Mouse (Mus musculus) neural tube, embryonic 14.5 days (tissue): ENCODE measurements around the gene Otub1. TPM values are rescaled to one million over a fixed set of nuclear protein-coding genes. Genes with fewer than 3 reads are reported as not detected.

Source experiments
- ATAC-seq: fragments of 200-750 bp; cut with Nextera tagmentation; 2 replicates; pipeline ENCODE4 v1.8.0; 2017; ENCODE audit warnings: low read depth, mild to moderate bottlenecking, moderate TSS enrichment, moderate library complexity
- H3K27ac ChIP-seq: fragments of 300-500 bp; sonication (generic); 2 replicates; pipeline ENCODE4 v1.5.1; 2014; ENCODE audit warnings: low read depth, mild to moderate bottlenecking, control low read depth, low read length, moderate library complexity, mixed read lengths
- H3K27me3 ChIP-seq: fragments of 300-500 bp; sonication (generic); 2 replicates; pipeline ENCODE4 v1.6.1; 2014; ENCODE audit warnings: low read length; ENCODE audit not compliant: control insufficient read depth, insufficient read depth
- H3K36me3 ChIP-seq: fragments of 300-500 bp; sonication (generic); 2 replicates; pipeline ENCODE4 v1.6.1; 2014; ENCODE audit warnings: low read length, mixed read lengths; ENCODE audit not compliant: control insufficient read depth, insufficient read depth
- H3K4me1 ChIP-seq: fragments of 300-500 bp; sonication (generic); 2 replicates; pipeline ENCODE4 v1.6.1; 2014; ENCODE audit warnings: low read length; ENCODE audit not compliant: control insufficient read depth, insufficient read depth
- H3K4me2 ChIP-seq: fragments of 300-500 bp; sonication (generic); 2 replicates; pipeline ENCODE4 v1.6.1; 2014; ENCODE audit warnings: mild to moderate bottlenecking, low read depth, low read length, control low read depth
- H3K4me3 ChIP-seq: fragments of 300-500 bp; sonication (generic); 2 replicates; pipeline ENCODE4 v1.5.1; 2014; ENCODE audit warnings: low read depth, low read length, control low read depth, mixed read lengths
- H3K9ac ChIP-seq: fragments of 300-500 bp; sonication (generic); replicated peaks from 2 replicates; pipeline ENCODE4 v1.6.1; 2014; ENCODE audit warnings: low read depth, mild to moderate bottlenecking, control low read depth, low read length, mixed read lengths
- H3K9me3 ChIP-seq: fragments of 300-500 bp; sonication (generic); 2 replicates; pipeline ENCODE4 v1.6.1; 2016; ENCODE audit warnings: low read length; ENCODE audit not compliant: control insufficient read depth
- WGBS: fragments of 180-500 bp; shearing (Covaris S2); extraction: QIAGEN DNeasy Blood & Tissue Kit; methylation state at CpG from one replicate; pipeline ENCODE4 v1.1.7; 2014; 5-methylcytosine and 5-hydroxymethylcytosine counted together
- polyA plus RNA-seq: library from polyadenylated mRNA; unstranded; fragments of >200 nt; fragmentation: Nextera tagmentation; extraction: Ambion mirVana; gene quantifications from 2 replicates; pipeline ENCODE4 v1.2.1, GENCODE M21; 2014

The Otub1 gene
- 240 and 255 TPM in 2 replicates for polyA plus RNA-seq

DNA sequence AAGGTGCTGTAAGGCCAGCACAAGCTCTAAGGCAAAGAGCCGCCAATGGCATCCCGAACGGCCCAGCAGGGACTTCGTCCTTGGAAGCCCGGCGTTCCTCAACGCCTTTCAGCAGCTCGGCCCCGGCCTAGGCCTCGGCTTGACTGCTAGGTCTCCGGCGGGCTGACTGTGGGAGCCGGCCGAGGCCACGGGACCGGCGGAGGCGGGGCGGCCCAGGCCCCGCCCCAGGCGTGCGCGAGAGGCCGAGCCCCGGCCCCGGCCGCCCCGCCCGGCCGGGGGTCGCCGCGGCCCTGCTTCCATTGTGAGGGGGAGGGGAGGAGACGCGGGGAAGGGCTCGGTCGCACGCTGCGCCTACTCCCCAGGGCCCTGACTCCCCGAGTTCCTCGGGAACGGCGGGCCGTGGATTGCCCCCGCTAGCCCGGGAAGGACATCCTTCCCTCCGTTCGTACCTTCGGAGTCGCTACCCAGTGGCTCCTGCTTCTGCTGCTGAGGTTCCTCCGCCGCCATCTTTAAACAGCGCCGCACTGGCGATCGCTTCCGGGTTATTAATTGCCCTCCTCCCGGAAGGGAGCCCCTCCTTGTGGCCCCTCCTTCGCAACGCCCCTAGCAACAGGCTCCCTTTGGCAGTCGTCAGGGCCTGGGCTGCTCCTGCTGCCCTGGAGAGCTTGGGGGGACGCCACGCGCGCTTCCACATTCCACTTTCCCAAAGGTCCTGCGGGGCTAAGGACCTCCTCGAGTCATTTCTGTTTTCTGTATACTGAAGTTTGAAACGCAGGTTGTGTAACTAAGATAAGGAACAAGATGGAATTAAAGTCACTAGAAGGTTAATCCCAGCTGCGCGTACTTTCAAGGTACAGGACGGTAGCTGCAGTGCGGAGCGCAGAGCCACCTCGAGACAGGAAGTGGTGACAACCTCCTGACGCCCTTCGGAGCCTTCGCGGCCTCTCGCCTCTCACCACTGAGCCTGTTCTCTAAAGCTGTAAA is at the start of gene Otub1:
Gene Otub1 (minus strand): TSS at position 564 of the 984 bp plus-strand sequence.
- peaks cover 20% of the 10 kb centered on the region for H3K36me3 ChIP-seq
- H3K27ac ChIP-seq, result peak within 1 kb of the TSS; percentile 92
- H3K27me3 ChIP-seq, result no peaks in the 10 kb centered on the region
- peak within 1 kb of the TSS; percentile 85 for H3K4me3 ChIP-seq
- peaks cover 17% of the 10 kb centered on the region; the same call in 1 of the 2 replicates for H3K4me1 ChIP-seq
- peak within 1 kb of the TSS; percentile 69 for H3K4me2 ChIP-seq
- ATAC-seq, result peak; percentile 96
- H3K9me3 ChIP-seq, result no peaks in the 10 kb centered on the region
- H3K9ac ChIP-seq, result peak within 1 kb of the TSS; percentile 83
- under 1% methylated on average over 67 of the region's 79 CpGs for WGBS

DNA sequence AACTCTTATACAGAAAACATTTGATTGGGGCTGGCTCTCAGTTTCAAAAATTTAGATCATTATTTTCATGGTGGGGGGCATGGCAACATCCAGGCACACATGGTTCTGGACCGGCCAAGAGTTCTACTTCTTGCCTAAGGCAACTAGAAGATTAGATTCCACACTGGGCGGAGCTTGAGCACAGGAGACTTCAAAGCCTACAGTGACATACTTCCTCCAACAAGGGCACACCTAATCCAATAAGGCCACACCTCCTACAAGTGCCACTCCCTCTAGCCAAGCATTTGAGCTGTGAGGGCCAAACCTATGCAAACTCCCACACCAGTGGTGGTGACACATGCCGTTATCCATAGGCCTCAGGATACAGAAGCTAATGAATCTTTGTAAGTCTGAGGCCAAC is 39.9 kb upstream of the Otub1 start:
- no peak overlapping the region for H3K27ac ChIP-seq
- H3K9me3 ChIP-seq, result no peaks in the 10 kb centered on the region
- H3K36me3 ChIP-seq, result no peaks in the 10 kb centered on the region
- no peak overlapping the region for H3K4me2 ChIP-seq
- H3K27me3 ChIP-seq, result no peaks in the 10 kb centered on the region
- no peak overlapping the region for H3K9ac ChIP-seq
- 79% methylated on average over 3 of the region's 3 CpGs for WGBS
- no peak for ATAC-seq
- no peaks in the 10 kb centered on the region for H3K4me1 ChIP-seq
- no peak overlapping the region for H3K4me3 ChIP-seq

DNA sequence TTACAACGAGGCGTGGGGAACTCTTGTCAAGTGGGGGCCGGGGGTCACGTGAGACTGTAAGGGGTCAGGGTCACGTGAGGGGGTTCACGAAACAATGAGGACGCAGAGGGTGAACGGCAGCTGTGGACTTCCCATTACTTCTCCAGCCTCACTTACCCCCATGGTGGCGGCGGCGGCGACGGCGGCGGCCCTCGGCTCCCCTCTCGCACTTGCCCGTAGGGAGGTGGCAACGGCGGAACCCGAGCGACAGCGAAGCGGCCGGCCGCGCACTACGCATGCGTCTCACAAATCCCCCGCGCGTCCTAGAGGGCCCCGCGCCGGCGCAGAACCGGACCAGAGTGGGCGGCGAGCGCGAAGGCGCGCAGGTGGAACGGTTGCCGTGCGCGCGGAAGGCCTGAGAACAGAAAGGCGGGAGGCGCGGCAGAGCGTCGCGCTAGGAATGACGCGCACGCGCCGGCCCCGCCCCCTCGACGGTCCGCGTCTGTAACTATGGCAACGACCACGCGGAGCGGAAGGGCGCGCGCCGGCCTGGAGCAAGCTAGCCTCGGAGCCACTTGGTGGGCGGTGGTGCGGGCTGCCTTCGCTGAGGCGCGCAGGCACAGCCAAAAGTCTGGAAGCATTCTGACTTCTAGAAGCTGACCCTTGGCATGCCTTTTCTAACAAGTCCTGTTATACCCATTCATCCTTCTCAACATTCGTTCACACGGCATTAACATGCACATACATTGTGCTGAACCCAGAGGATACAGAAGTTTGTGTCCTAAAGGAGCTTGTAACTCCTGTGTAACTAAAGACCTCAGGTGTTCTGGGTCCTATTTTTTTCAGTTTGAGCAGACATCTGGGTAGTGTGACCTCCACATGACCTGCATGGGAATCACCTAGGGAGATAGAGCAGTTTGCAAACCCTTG is 34.9 kb upstream of the Otub1 start, which contains the start of gene Naa40:
Gene Naa40 (minus strand): TSS at position 402 of the 909 bp plus-strand sequence.
- peak; percentile 96 for ATAC-seq
- WGBS, result under 1% methylated on average over 57 of the region's 80 CpGs
- H3K4me1 ChIP-seq, result peaks cover 8% of the 10 kb centered on the region
- peak within 1 kb of the TSS; percentile 72 for H3K4me3 ChIP-seq
- H3K27me3 ChIP-seq, result no peaks in the 10 kb centered on the region
- H3K27ac ChIP-seq, result peak within 1 kb of the TSS; percentile 80
- no peaks in the 10 kb centered on the region for H3K9me3 ChIP-seq
- H3K36me3 ChIP-seq, result no peaks in the 10 kb centered on the region
- peak within 1 kb of the TSS; percentile 82 for H3K9ac ChIP-seq
- H3K4me2 ChIP-seq, result peak within 1 kb of the TSS; percentile 98

DNA sequence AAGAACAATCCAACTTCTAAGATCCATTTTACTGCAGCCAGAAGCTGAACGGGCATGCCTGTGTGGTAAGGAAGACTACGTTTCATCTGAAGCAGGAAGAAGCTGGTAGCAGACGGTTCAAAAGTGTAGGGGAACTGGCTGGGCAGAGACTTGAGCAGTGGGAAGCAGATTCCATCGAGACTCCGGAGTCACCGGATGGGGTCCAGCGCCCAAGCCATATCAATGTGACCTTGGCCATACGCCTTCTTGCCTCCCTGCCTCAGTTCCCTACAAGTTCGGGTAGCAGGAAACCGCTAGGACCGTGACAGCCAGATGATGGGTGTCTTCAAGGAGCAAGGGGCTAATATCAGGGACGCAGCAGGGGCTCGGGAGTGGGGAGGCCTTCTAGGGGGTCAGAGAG is 34.2 kb upstream of the Otub1 start:
- Histone ChIP-seq H3K27ac (peak overlapping the region; percentile 80; the same call in 1 of the 2 replicates), H3K27me3 (no peaks in the 10 kb centered on the region), H3K4me1 (peaks cover 8% of the 10 kb centered on the region), H3K36me3 (no peaks in the 10 kb centered on the region), H3K4me2 (peak overlapping the region; percentile 98), H3K9ac (peak overlapping the region; percentile 82), H3K9me3 (no peaks in the 10 kb centered on the region), H3K4me3 (peak overlapping the region; percentile 72)
- WGBS, result 3% methylated on average over 13 of the region's 13 CpGs
- 0 out of 2 replicates have a peak, but pooled peaks have one; percentile 4 for ATAC-seq

DNA sequence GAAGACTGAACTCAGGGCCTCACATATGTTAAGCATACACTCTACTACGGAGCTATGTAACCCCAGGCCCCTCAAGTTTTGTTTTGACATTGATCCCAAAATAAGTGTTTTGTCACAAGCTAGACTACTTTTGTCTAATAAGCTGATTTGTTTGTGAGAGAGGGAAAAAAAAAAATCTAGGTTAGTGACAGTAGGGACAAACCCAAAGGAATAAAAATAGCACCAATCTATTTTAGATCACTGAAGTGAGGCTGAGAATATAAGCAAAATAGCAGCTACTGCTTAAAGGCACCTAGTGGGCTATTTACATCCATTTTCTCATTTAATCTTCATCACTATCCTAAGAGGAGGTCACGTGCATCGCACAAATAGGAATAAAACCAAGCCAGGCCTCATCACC is 33.5 kb upstream of the Otub1 start:
- ATAC-seq, result no peak
- Histone ChIP-seq H3K27ac (no peak overlapping the region), H3K27me3 (no peaks in the 10 kb centered on the region), H3K4me2 (peak overlapping the region; percentile 98), H3K4me3 (no peak overlapping the region; the same call in 1 of the 2 replicates), H3K9ac (peak overlapping the region; percentile 82; the same call in 1 of the 2 replicates), H3K36me3 (no peaks in the 10 kb centered on the region), H3K4me1 (peaks cover 8% of the 10 kb centered on the region), H3K9me3 (no peaks in the 10 kb centered on the region)
- 90% methylated on average over 3 of the region's 3 CpGs for WGBS

DNA sequence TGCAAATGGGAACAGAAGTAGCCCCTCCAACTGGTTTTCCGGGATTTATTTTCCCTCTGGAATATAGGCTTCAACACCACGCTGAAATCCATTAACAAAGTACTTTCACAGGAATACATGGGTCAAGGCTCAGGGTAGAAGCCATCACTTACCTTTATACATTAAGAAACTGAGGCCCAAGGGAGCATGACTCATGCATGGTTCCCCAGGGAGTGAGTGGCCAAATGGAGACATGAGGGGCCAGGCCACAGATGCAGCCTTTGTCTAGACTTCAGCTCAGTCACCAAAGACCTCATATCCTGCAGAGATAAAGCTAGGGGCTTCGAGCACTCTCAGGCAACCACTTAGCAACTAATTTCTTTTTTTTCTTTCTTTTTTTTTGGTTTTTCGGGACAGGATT is 30.6 kb upstream of the Otub1 start:
- no peak overlapping the region for H3K27ac ChIP-seq
- no peak overlapping the region for H3K4me2 ChIP-seq
- no peak overlapping the region for H3K9ac ChIP-seq
- no peaks in the 10 kb centered on the region for H3K9me3 ChIP-seq
- no peak for ATAC-seq
- WGBS, result 83% methylated on average over 4 of the region's 4 CpGs
- H3K36me3 ChIP-seq, result no peaks in the 10 kb centered on the region
- peaks cover 8% of the 10 kb centered on the region for H3K4me1 ChIP-seq
- H3K27me3 ChIP-seq, result no peaks in the 10 kb centered on the region
- H3K4me3 ChIP-seq, result no peak overlapping the region

DNA sequence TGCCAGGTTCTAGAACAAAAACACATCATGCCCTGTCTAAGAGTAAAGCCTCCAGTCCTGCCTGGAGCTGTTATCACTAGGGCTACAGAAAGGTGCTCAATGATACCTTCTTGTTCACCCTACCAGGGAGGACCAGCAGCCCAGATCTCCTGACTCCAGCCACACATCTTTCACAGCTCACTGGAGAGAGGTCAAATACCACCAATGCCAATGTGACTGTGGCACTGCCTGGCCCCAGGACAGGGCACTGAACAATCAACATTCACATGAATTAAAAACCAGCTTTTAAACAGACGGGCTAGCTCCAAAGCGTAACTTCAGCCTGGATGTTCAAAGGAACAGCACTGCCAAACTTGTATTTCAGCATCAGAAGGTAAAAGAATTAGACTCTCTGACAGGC is 29.9 kb upstream of the Otub1 start:
- H3K4me1 ChIP-seq, result peaks cover 8% of the 10 kb centered on the region
- no peak overlapping the region for H3K4me3 ChIP-seq
- H3K9ac ChIP-seq, result 0 out of 2 replicates have a peak overlapping the region, but pooled peaks have one; percentile 7
- 89% methylated on average over 2 of the region's 2 CpGs for WGBS
- H3K27me3 ChIP-seq, result no peaks in the 10 kb centered on the region
- H3K9me3 ChIP-seq, result no peaks in the 10 kb centered on the region
- H3K36me3 ChIP-seq, result no peaks in the 10 kb centered on the region
- no peak for ATAC-seq
- H3K4me2 ChIP-seq, result no peak overlapping the region
- no peak overlapping the region for H3K27ac ChIP-seq

DNA sequence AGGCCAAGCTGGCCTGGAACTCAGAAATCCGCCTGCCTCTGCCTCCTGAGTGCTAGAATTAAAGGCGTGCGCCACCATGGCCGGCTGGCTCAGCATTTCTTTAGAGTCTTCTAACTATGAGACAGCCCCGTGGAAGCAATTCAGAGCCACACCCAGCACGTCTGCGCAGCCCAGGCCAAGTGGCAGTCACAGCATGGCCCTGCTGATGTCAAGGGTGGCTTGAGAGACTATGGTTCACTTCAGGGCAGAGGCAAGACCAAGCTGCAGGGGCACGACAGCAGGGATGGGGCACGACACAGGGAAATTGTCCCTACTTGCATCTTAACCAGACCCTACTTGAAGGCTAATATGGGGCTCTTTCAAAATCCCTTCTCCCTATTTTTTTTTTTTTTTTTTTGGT is 29.3 kb upstream of the Otub1 start:
- Histone ChIP-seq H3K36me3 (peaks cover 2% of the 10 kb centered on the region; the same call in 1 of the 2 replicates), H3K4me3 (no peak overlapping the region), H3K27ac (no peak overlapping the region), H3K4me2 (no peak overlapping the region), H3K9ac (no peak overlapping the region), H3K9me3 (no peaks in the 10 kb centered on the region), H3K27me3 (no peaks in the 10 kb centered on the region), H3K4me1 (peaks cover 8% of the 10 kb centered on the region)
- no peak for ATAC-seq
- 90% methylated on average over 9 of the region's 9 CpGs for WGBS
